ENCODE assay signal across 9 mouse cellular contexts in the genomic region with DNA sequence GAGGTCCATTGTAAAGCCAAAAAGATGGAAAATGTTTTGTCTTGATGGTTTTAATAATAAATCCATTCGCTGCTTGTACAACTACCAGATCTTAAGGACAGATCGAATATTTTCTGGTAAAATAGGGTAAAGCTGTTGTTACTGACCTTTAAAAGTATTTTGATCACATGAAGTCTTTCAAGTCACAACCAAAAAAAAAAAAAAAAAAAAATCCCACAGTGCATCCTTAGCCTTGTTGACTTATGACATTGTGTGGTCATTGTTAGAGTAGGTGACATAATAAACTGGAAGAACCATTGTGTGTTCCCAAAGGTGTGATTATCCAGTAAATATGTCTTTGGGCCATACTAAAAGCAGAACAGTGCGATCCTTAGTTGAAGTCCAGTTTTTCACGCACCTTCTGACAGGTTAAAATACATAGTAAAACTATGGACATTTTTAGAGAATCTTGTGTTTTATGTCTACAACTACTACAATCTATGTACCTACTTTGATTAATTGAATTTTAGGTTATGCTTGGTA. TPM values are rescaled to one million over a fixed set of nuclear protein-coding genes. Genes with fewer than 3 reads are reported as not detected.
DNase-seq lines count a peak whose midpoint lies in the region; ATAC-seq and TF ChIP-seq lines count a peak whose summit lies in the region.
"Had no signal": no experiment of that assay in that cellular context is flagged by ENCODE, and none has a peak within 500 bp of the region (broad histone marks: within the 10 kb centered on the region; RNA-seq: fewer than 3 reads in every experiment).

No protein-coding gene starts in this region.

- no peaks in the 10 kb centered on the region for H3K9me3 ChIP-seq in kidney, embryonic 15.5 days (replicated peaks)
- H3K9me3 ChIP-seq in hindbrain, embryonic 14.5 days (ENCODE audit: control insufficient read depth, low read length), result no peaks in the 10 kb centered on the region
- no peaks in the 10 kb centered on the region for H3K9me3 ChIP-seq in midbrain, embryonic 14.5 days (ENCODE audit: control insufficient read depth, low read length)

- ATAC-seq in kidney, embryonic 15.5 days (replicated peaks; ENCODE audit: low FRiP score), result no peak
- ATAC-seq in hindbrain, embryonic 14.5 days (ENCODE audit: low FRiP score), result no peak
- no peak for ATAC-seq in midbrain, embryonic 14.5 days (ENCODE audit: low FRiP score, low TSS enrichment)

- H3K4me3 ChIP-seq in kidney, embryonic 15.5 days (replicated peaks), result peak overlapping the region; percentile 96
- H3K4me3 ChIP-seq in bone marrow macrophage, adult 2 months (ENCODE audit: insufficient read depth, low read length), result peak overlapping the region; percentile 97
- H3K4me3 ChIP-seq in hindbrain, embryonic 14.5 days (replicated peaks; ENCODE audit: low read length), result peak overlapping the region; percentile 96
- H3K4me3 ChIP-seq in midbrain, embryonic 14.5 days (replicated peaks; ENCODE audit: low read depth, low read length), result peak overlapping the region; percentile 86

- TF ChIP-seq POLR2A in bone marrow macrophage, adult 2 months (IDR thresholded peaks at IDR 0.05; ENCODE audit: borderline replicate concordance, low read depth, low read length), result no peak

- 73% methylated on average over 4 of the region's 4 CpGs for WGBS in kidney, embryonic 15.5 days
- WGBS in hindbrain, embryonic 14.5 days, result 79% methylated on average over 4 of the region's 4 CpGs
- 84% methylated on average over 4 of the region's 4 CpGs for WGBS in midbrain, embryonic 14.5 days

- H3K27me3 ChIP-seq in kidney, embryonic 15.5 days, result no peaks in the 10 kb centered on the region
- no peaks in the 10 kb centered on the region for H3K27me3 ChIP-seq in hindbrain, embryonic 14.5 days (ENCODE audit: control insufficient read depth, insufficient read depth, low read length)
- H3K27me3 ChIP-seq in midbrain, embryonic 14.5 days (ENCODE audit: control insufficient read depth, insufficient read depth, low read length), result no peaks in the 10 kb centered on the region

- DNase-seq in kidney, postnatal 10 days, result no peak
- no peak for DNase-seq in hindbrain, embryonic 14.5 days (ENCODE audit: low spot score)
- DNase-seq in midbrain, embryonic 14.5 days, result no peak
- no peak for DNase-seq in layer of hippocampus, adult 8-10 months (ENCODE audit: low spot score in 2 of 2)
- no peak for DNase-seq in adrenal gland, postnatal 36 days
- DNase-seq in ovary, postnatal 14 days (ENCODE audit: low spot score), result no peak
- DNase-seq: right cerebral cortex, postnatal 14 days had no signal

- peaks cover 5% of the 10 kb centered on the region for H3K36me3 ChIP-seq in kidney, embryonic 15.5 days
- no peaks in the 10 kb centered on the region for H3K36me3 ChIP-seq in hindbrain, embryonic 14.5 days (replicated peaks; ENCODE audit: control insufficient read depth, insufficient read depth)
- H3K36me3 ChIP-seq in midbrain, embryonic 14.5 days (ENCODE audit: control insufficient read depth, insufficient read depth, low read length), result no peaks in the 10 kb centered on the region

- peaks cover 8% of the 10 kb centered on the region for H3K4me1 ChIP-seq in kidney, embryonic 15.5 days
- H3K4me1 ChIP-seq in bone marrow macrophage, adult 2 months (ENCODE audit: control insufficient read depth, insufficient read depth, low read length), result peaks cover 6% of the 10 kb centered on the region; the same call in 1 of the 2 replicates
- H3K4me1 ChIP-seq in hindbrain, embryonic 14.5 days (replicated peaks; ENCODE audit: control insufficient read depth, insufficient read depth, low read length), result peaks cover 23% of the 10 kb centered on the region
- peaks cover 19% of the 10 kb centered on the region for H3K4me1 ChIP-seq in midbrain, embryonic 14.5 days (ENCODE audit: control insufficient read depth, insufficient read depth, low read length)

- H3K27ac ChIP-seq in kidney, embryonic 15.5 days, result peak overlapping the region; percentile 99
- peak overlapping the region; percentile 93 for H3K27ac ChIP-seq in bone marrow macrophage, adult 2 months (ENCODE audit: insufficient read depth, low read depth, low read length)
- peak overlapping the region; percentile 100 for H3K27ac ChIP-seq in hindbrain, embryonic 14.5 days
- H3K27ac ChIP-seq in midbrain, embryonic 14.5 days (replicated peaks; ENCODE audit: low read depth, low read length), result peak overlapping the region; percentile 99

- peak overlapping the region; percentile 84 for H3K9ac ChIP-seq in kidney, embryonic 15.5 days
- peak overlapping the region; percentile 93 for H3K9ac ChIP-seq in hindbrain, embryonic 14.5 days
- peak overlapping the region; percentile 97 for H3K9ac ChIP-seq in midbrain, embryonic 14.5 days (replicated peaks; ENCODE audit: low read length)

- TF ChIP-seq CTCF in bone marrow macrophage, adult 2 months (IDR thresholded peaks at IDR 0.05; ENCODE audit: low read depth, low read length), result no peak

- peak overlapping the region; percentile 69 for H3K4me2 ChIP-seq in kidney, embryonic 15.5 days
- peak overlapping the region; percentile 59 for H3K4me2 ChIP-seq in hindbrain, embryonic 14.5 days (replicated peaks)
- H3K4me2 ChIP-seq in midbrain, embryonic 14.5 days (ENCODE audit: low read length), result peak overlapping the region; percentile 78

RNA-seq across cellular contexts. Expression of a gene that starts 1.0 kb away (rescaled TPM):
- polyA plus RNA-seq in kidney, embryonic 15.5 days (2015; fragmentation: Nextera tagmentation; extraction: Ambion mirVana), result 66.2 and 68.1 TPM in 2 replicates
- polyA plus RNA-seq in bone marrow macrophage, adult 2 months (2012; ENCODE audit: insufficient read depth, insufficient read length, missing spikeins), result 88.5 and 105 TPM in 2 replicates
- polyA plus RNA-seq in hindbrain, embryonic 14.5 days (2014; fragmentation: Nextera tagmentation; extraction: Ambion mirVana), result 67.6 and 69.7 TPM in 2 replicates
- polyA plus RNA-seq in midbrain, embryonic 14.5 days (2014; fragmentation: Nextera tagmentation; extraction: Ambion mirVana), result 69.3 and 71.9 TPM in 2 replicates
- 100 to 1,000 TPM in 1 of 4 experiments, 10 to 100 TPM in 3; 91.1 to 104 (median 95.4) TPM for total RNA-seq in layer of hippocampus, adult 8-10 months (2022)
- 10 to 100 TPM; 66.6 to 71.7 TPM for total RNA-seq in adrenal gland, postnatal 36 days (2021)

RNA-seq across cellular contexts. Expression of a gene that starts 8.3 kb away (rescaled TPM):
- 11.1 and 12.3 TPM in 2 replicates for polyA plus RNA-seq in kidney, embryonic 15.5 days (2015; fragmentation: Nextera tagmentation; extraction: Ambion mirVana)
- 1.9 and 2.3 TPM in 2 replicates for polyA plus RNA-seq in bone marrow macrophage, adult 2 months (2012; ENCODE audit: insufficient read depth, insufficient read length, missing spikeins)
- polyA plus RNA-seq in hindbrain, embryonic 14.5 days (2014; fragmentation: Nextera tagmentation; extraction: Ambion mirVana), result 6.0 and 6.1 TPM in 2 replicates
- 5.4 and 6.2 TPM in 2 replicates for polyA plus RNA-seq in midbrain, embryonic 14.5 days (2014; fragmentation: Nextera tagmentation; extraction: Ambion mirVana)
- 10 to 100 TPM in 1 of 4 experiments, 1 to 10 TPM in 3; 8.5 to 14.4 (median 9.0) TPM for total RNA-seq in layer of hippocampus, adult 8-10 months (2022)
- 10 to 100 TPM; 10.2 to 13.9 TPM for total RNA-seq in adrenal gland, postnatal 36 days (2021)

RNA-seq across cellular contexts. Expression of a gene that starts 8.5 kb away (rescaled TPM):
- 3.7 and 4.9 TPM in 2 replicates for polyA plus RNA-seq in kidney, embryonic 15.5 days (2015; fragmentation: Nextera tagmentation; extraction: Ambion mirVana)
- polyA plus RNA-seq in bone marrow macrophage, adult 2 months (2012; ENCODE audit: insufficient read depth, insufficient read length, missing spikeins), result 2.6 and 4.0 TPM in 2 replicates
- 2.7 and 3.1 TPM in 2 replicates for polyA plus RNA-seq in hindbrain, embryonic 14.5 days (2014; fragmentation: Nextera tagmentation; extraction: Ambion mirVana)
- 3.4 and 4.1 TPM in 2 replicates for polyA plus RNA-seq in midbrain, embryonic 14.5 days (2014; fragmentation: Nextera tagmentation; extraction: Ambion mirVana)
- total RNA-seq in layer of hippocampus, adult 8-10 months (2022), result 1 to 10 TPM; 6.9 to 7.8 (median 7.6) TPM
- 10 to 100 TPM in 1 of 2 experiments, 1 to 10 TPM in 1; 9.1 to 10.3 TPM for total RNA-seq in adrenal gland, postnatal 36 days (2021)

RNA-seq across cellular contexts. Expression of a gene that starts 42.8 kb away (rescaled TPM):
- polyA plus RNA-seq in kidney, embryonic 15.5 days (2015; fragmentation: Nextera tagmentation; extraction: Ambion mirVana), result 11.6 and 15.7 TPM in 2 replicates
- 16.3 and 16.8 TPM in 2 replicates for polyA plus RNA-seq in bone marrow macrophage, adult 2 months (2012; ENCODE audit: insufficient read depth, insufficient read length, missing spikeins)
- polyA plus RNA-seq in hindbrain, embryonic 14.5 days (2014; fragmentation: Nextera tagmentation; extraction: Ambion mirVana), result 10.2 and 10.5 TPM in 2 replicates
- 5.8 and 6.7 TPM in 2 replicates for polyA plus RNA-seq in midbrain, embryonic 14.5 days (2014; fragmentation: Nextera tagmentation; extraction: Ambion mirVana)
- 1 to 10 TPM; 5.6 to 8.5 (median 6.5) TPM for total RNA-seq in layer of hippocampus, adult 8-10 months (2022)
- 10 to 100 TPM; 36.4 to 45.0 TPM for total RNA-seq in adrenal gland, postnatal 36 days (2021)

RNA-seq across cellular contexts. Expression of a gene that starts 44.6 kb away (rescaled TPM):
- polyA plus RNA-seq in kidney, embryonic 15.5 days (2015; fragmentation: Nextera tagmentation; extraction: Ambion mirVana), result 60.0 and 65.0 TPM in 2 replicates
- 12.1 and 15.0 TPM in 2 replicates for polyA plus RNA-seq in bone marrow macrophage, adult 2 months (2012; ENCODE audit: insufficient read depth, insufficient read length, missing spikeins)
- polyA plus RNA-seq in hindbrain, embryonic 14.5 days (2014; fragmentation: Nextera tagmentation; extraction: Ambion mirVana), result 65.3 and 70.3 TPM in 2 replicates
- 61.7 and 65.1 TPM in 2 replicates for polyA plus RNA-seq in midbrain, embryonic 14.5 days (2014; fragmentation: Nextera tagmentation; extraction: Ambion mirVana)
- 10 to 100 TPM; 26.9 to 34.3 (median 31.1) TPM for total RNA-seq in layer of hippocampus, adult 8-10 months (2022)
- total RNA-seq in adrenal gland, postnatal 36 days (2021), result 10 to 100 TPM; 12.0 to 15.3 TPM
